Mouse (Mus musculus) forebrain, postnatal 0 days (tissue): ENCODE measurements at regions not wholly inside any gene's neighbourhood (a gene's known extent, or its start where the extent isn't known, plus 50 kb on each side); places are given as distances from the start of the nearest gene placed in this dataset.
A peak's percentile ranks its signal among the peaks of the same experiment; 100 is the strongest.

ENCODE experiments used
- ATAC-seq: fragments of 200-750 bp; cut with Nextera tagmentation; 2 replicates; pipeline ENCODE4 v1.8.0; 2017; ENCODE audit warnings: mild to moderate bottlenecking, moderate library complexity
- DNase-seq: peaks from one replicate; pipeline ENCODE4 v3.0.0-alpha.2; 2015
- H3K27ac ChIP-seq: fragments of 300-500 bp; sonication (generic); 2 replicates; pipeline ENCODE4 v1.5.1; 2014; ENCODE audit warnings: low read depth, mild to moderate bottlenecking, antibody characterized with exemption, low read length, moderate library complexity, mixed read lengths
- H3K27me3 ChIP-seq: fragments of 300-500 bp; sonication (generic); 2 replicates; pipeline ENCODE4 v1.6.1; 2014; ENCODE audit warnings: mild to moderate bottlenecking, low read length, mixed read lengths; ENCODE audit not compliant: insufficient read depth
- H3K36me3 ChIP-seq: fragments of 300-500 bp; sonication (generic); 2 replicates; pipeline ENCODE4 v1.6.1; 2014; ENCODE audit warnings: mild to moderate bottlenecking, moderate library complexity; ENCODE audit not compliant: insufficient read depth
- H3K4me1 ChIP-seq: fragments of 300-500 bp; sonication (generic); 2 replicates; pipeline ENCODE4 v1.6.1; 2014; ENCODE audit warnings: antibody characterized with exemption; ENCODE audit not compliant: insufficient read depth
- H3K4me2 ChIP-seq: fragments of 300-500 bp; sonication (generic); 2 replicates; pipeline ENCODE4 v1.6.1; 2014; ENCODE audit warnings: low read depth, mild to moderate bottlenecking, moderate library complexity
- H3K4me3 ChIP-seq: fragments of 300-500 bp; sonication (generic); 2 replicates; pipeline ENCODE4 v1.5.1; 2014; ENCODE audit warnings: low read depth, low read length, mixed read lengths
- H3K9ac ChIP-seq: fragments of 300-500 bp; sonication (generic); 2 replicates; pipeline ENCODE4 v1.6.1; 2014; ENCODE audit warnings: mild to moderate bottlenecking
- H3K9me3 ChIP-seq: fragments of 300-500 bp; sonication (generic); 2 replicates; pipeline ENCODE4 v1.6.1; 2016; ENCODE audit warnings: low read length
- CTCF ChIP-seq: sonication (generic); IDR thresholded peaks from 2 replicates; pipeline ENCODE4 v1.5.1; 2016; ENCODE audit warnings: antibody characterized with exemption, control low read depth, low read depth
- WGBS: fragments of 180-500 bp; shearing (Covaris S2); extraction: QIAGEN DNeasy Blood & Tissue Kit; methylation state at CpG from one replicate; pipeline ENCODE4 v1.1.7; 2014; 5-methylcytosine and 5-hydroxymethylcytosine counted together

GRCm38 (mm10) chr3:149258826-149259225 is 268.5 kb upstream of the Adgrl2 start:
- Histone ChIP-seq H3K4me1 (peaks cover 11% of the 10 kb centered on the region; the same call in 1 of the 2 replicates), H3K9me3 (no peaks in the 10 kb centered on the region), H3K27me3 (no peaks in the 10 kb centered on the region), H3K27ac (peak overlapping the region; percentile 73), H3K36me3 (no peaks in the 10 kb centered on the region), H3K9ac (no peak overlapping the region), H3K4me2 (no peak overlapping the region), H3K4me3 (no peak overlapping the region)
- TF ChIP-seq CTCF = no peak
- 48% methylated on average over 6 of the region's 6 CpGs for WGBS
- DNase-seq = peak; percentile 68
- ATAC-seq = peak; percentile 87

GRCm38 (mm10) chr3:149256891-149257290 is 266.5 kb upstream of the Adgrl2 start:
- Histone ChIP-seq H3K9me3 (no peaks in the 10 kb centered on the region), H3K27me3 (no peaks in the 10 kb centered on the region), H3K4me2 (no peak overlapping the region), H3K27ac (no peak overlapping the region), H3K9ac (no peak overlapping the region), H3K36me3 (no peaks in the 10 kb centered on the region), H3K4me1 (peaks cover 11% of the 10 kb centered on the region; the same call in 1 of the 2 replicates), H3K4me3 (no peak overlapping the region)
- DNase-seq (no peak), ATAC-seq (no peak)
- TF ChIP-seq CTCF = no peak
- 36% methylated on average over 9 of the region's 9 CpGs for whole genome bisulfite sequencing

- H3K36me3 ChIP-seq = no peaks in the 10 kb centered on the region
- no peak overlapping the region for H3K4me2 ChIP-seq
- no peak for TF ChIP-seq CTCF
- H3K27ac ChIP-seq = no peak overlapping the region
- H3K27me3 ChIP-seq = no peaks in the 10 kb centered on the region
- DNase-seq (no peak), ATAC-seq (no peak)
- peaks cover 11% of the 10 kb centered on the region; the same call in 1 of the 2 replicates for H3K4me1 ChIP-seq
- WGBS = 76% methylated on average over 6 of the region's 6 CpGs
- no peak overlapping the region for H3K9ac ChIP-seq
- H3K9me3 ChIP-seq = no peaks in the 10 kb centered on the region
- no peak overlapping the region for H3K4me3 ChIP-seq
Observed at GRCm38 (mm10) chr3:149253080-149253479, 262.7 kb upstream of the Adgrl2 start.

GRCm38 (mm10) chr3:149252144-149252543 is 261.8 kb upstream of the Adgrl2 start:
- Histone ChIP-seq H3K27ac (no peak overlapping the region), H3K4me2 (no peak overlapping the region), H3K4me1 (peaks cover 11% of the 10 kb centered on the region; the same call in 1 of the 2 replicates), H3K27me3 (no peaks in the 10 kb centered on the region), H3K9ac (no peak overlapping the region), H3K4me3 (no peak overlapping the region), H3K9me3 (no peaks in the 10 kb centered on the region), H3K36me3 (no peaks in the 10 kb centered on the region)
- 46% methylated on average over 6 of the region's 6 CpGs for WGBS
- no peak for TF ChIP-seq CTCF
- no peak for DNase-seq
- no peak for ATAC-seq

- Histone ChIP-seq H3K4me3 (peak overlapping the region; percentile 16; the same call in 1 of the 2 replicates), H3K36me3 (no peaks in the 10 kb centered on the region), H3K27me3 (no peaks in the 10 kb centered on the region), H3K27ac (peak overlapping the region; percentile 54), H3K9ac (0 out of 2 replicates have a peak overlapping the region, but pooled peaks have one; percentile 14), H3K4me2 (peak overlapping the region; percentile 31), H3K4me1 (peaks cover 6% of the 10 kb centered on the region; the same call in 1 of the 2 replicates), H3K9me3 (no peaks in the 10 kb centered on the region)
- no peak for DNase-seq
- peak; percentile 70 for ATAC-seq
- 21% methylated on average over 6 of the region's 6 CpGs for WGBS
- no peak for TF ChIP-seq CTCF
Observed at GRCm38 (mm10) chr3:149247626-149247987, 257.3 kb upstream of the Adgrl2 start.

- DNase-seq = peak; percentile 82
- no peaks in the 10 kb centered on the region for H3K27me3 ChIP-seq
Observed at GRCm38 (mm10) chr3:149246935-149247625, 256.7 kb upstream of the Adgrl2 start.

GRCm38 (mm10) chr3:149239664-149240063 is 249.3 kb upstream of the Adgrl2 start:
- H3K4me3 ChIP-seq = no peak overlapping the region
- no peak for ATAC-seq
- no peaks in the 10 kb centered on the region for H3K4me1 ChIP-seq
- no peaks in the 10 kb centered on the region for H3K9me3 ChIP-seq
- no peak for TF ChIP-seq CTCF
- H3K36me3 ChIP-seq = no peaks in the 10 kb centered on the region
- no peaks in the 10 kb centered on the region for H3K27me3 ChIP-seq
- DNase-seq = no peak
- WGBS = 91% methylated on average over 3 of the region's 3 CpGs
- H3K4me2 ChIP-seq = no peak overlapping the region
- H3K9ac ChIP-seq = no peak overlapping the region
- H3K27ac ChIP-seq = no peak overlapping the region

More at GRCm38 (mm10) chr3:149246935-149247625, 256.7 kb upstream of the Adgrl2 start:
- Histone ChIP-seq H3K4me1 (peaks cover 6% of the 10 kb centered on the region; the same call in 1 of the 2 replicates), H3K4me2 (peak overlapping the region; percentile 31), H3K4me3 (peak overlapping the region; percentile 16; the same call in 1 of the 2 replicates), H3K27ac (peak overlapping the region; percentile 54), H3K9ac (peak overlapping the region; percentile 14; the same call in 1 of the 2 replicates), H3K9me3 (no peaks in the 10 kb centered on the region), H3K36me3 (no peaks in the 10 kb centered on the region)
- WGBS = 21% methylated on average over 10 of the region's 10 CpGs
- peak; percentile 71 for ATAC-seq
- TF ChIP-seq CTCF = peak; percentile 22; the same call in 1 of the 2 replicates
